Mouse (Mus musculus) thymus, adult 2 months (tissue): ENCODE data around the gene Sh2b3.

ENCODE experiments used
- CTCF ChIP-seq: fragments of 200-500 bp; IDR thresholded peaks from 2 replicates; pipeline ENCODE4 v1.5.1; 2012; ENCODE audit warnings: mild to moderate bottlenecking, control low read depth, low read length, moderate library complexity, borderline replicate concordance; ENCODE audit not compliant: control insufficient read depth, poor library complexity, insufficient read depth; ENCODE audit errors: extremely low read depth
- POLR2A ChIP-seq: fragments of 200-500 bp; IDR thresholded peaks from 2 replicates; pipeline ENCODE4 v1.6.1; 2012; ENCODE audit warnings: mild to moderate bottlenecking, low read length, control low read depth, moderate library complexity; ENCODE audit not compliant: control insufficient read depth, poor library complexity, insufficient read depth; ENCODE audit errors: extremely low read depth

DNA sequence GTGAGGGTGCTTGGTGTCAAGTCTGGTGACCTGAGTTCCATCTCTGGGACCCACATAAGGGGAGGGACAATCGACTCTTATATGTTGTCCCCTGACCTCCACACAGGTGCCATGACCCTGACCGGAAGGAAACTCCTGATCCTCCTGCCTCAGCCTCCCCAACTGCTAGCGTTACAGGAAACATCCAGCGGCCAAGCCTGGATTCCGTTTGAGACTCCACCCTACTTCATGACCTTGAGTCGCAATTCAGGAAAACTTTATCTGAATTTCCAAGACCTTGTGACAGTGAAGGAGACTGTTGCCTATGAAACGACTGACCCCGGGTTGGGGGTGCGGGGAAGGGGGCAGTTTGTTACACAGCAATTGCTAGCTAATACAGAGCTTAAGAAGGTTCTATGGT is 4.1 kb upstream of the Sh2b3 start:
- TF ChIP-seq CTCF (no peak), POLR2A (no peak)
